Mouse (Mus musculus) limb, embryonic 12.5 days (tissue): ENCODE results near the gene Peg3. TPM values are rescaled to one million over a fixed set of nuclear protein-coding genes. Genes with fewer than 3 reads are reported as not detected.

Source experiments
- polyA plus RNA-seq: library from polyadenylated mRNA; unstranded; fragments of >200 nt; fragmentation: Nextera tagmentation; extraction: Ambion mirVana; gene quantifications from 2 replicates; pipeline ENCODE4 v1.2.1, GENCODE M21; 2016

Gene Peg3
- polyA plus RNA-seq, 1 experiment from 2014 or later = 217 TPM

Other genes with a start within 250 kb of the Peg3 start
- not detected in 2 replicates for gene Olfr5, start 243.5 kb downstream of the Peg3 start, polyA plus RNA-seq
- gene Olfr1347, start 230.7 kb downstream of the Peg3 start, polyA plus RNA-seq = not detected in 2 replicates
- not detected in 2 replicates for gene Olfr1348, start 221.7 kb downstream of the Peg3 start, polyA plus RNA-seq
- gene Olfr1349, start 207.5 kb downstream of the Peg3 start, polyA plus RNA-seq = not detected in 2 replicates
- gene Olfr1350, start 165.6 kb downstream of the Peg3 start, polyA plus RNA-seq = not detected in 2 replicates
- 2.8 and 3.8 TPM in 2 replicates for gene Zim1, start 34.0 kb downstream of the Peg3 start, polyA plus RNA-seq
- gene Usp29, start 147 bp upstream of the Peg3 start, polyA plus RNA-seq = 15.4 and 15.8 TPM in 2 replicates